Mouse (Mus musculus) liver, postnatal 0 days (tissue): Measurements from ENCODE around the gene Sipa1l1. TPM values are rescaled to one million over a fixed set of nuclear protein-coding genes. Genes with fewer than 3 reads are reported as not detected.

Experiments used
- ATAC-seq: fragments of 200-750 bp; cut with Nextera tagmentation; 2 replicates; pipeline ENCODE4 v1.8.0; 2017; ENCODE audit warnings: mild to moderate bottlenecking, moderate library complexity
- DNase-seq: peaks from one replicate; pipeline ENCODE4 v3.0.0-alpha.2; 2016
- H3K27ac ChIP-seq: fragments of 300-500 bp; sonication (generic); 2 replicates; pipeline ENCODE4 v1.5.1; 2014; ENCODE audit warnings: antibody characterized with exemption, moderate library complexity, mild to moderate bottlenecking, low read depth
- H3K27me3 ChIP-seq: fragments of 300-500 bp; sonication (generic); 2 replicates; pipeline ENCODE4 v1.6.1; 2014; ENCODE audit warnings: low read length, control low read depth, mixed read lengths; ENCODE audit not compliant: insufficient read depth
- H3K36me3 ChIP-seq: fragments of 300-500 bp; sonication (generic); replicated peaks from 2 replicates; pipeline ENCODE4 v1.6.1; 2014; ENCODE audit warnings: mild to moderate bottlenecking, control low read depth, low read length, moderate library complexity, mixed read lengths; ENCODE audit not compliant: insufficient read depth
- H3K4me1 ChIP-seq: fragments of 300-500 bp; sonication (generic); 2 replicates; pipeline ENCODE4 v1.6.1; 2014; ENCODE audit warnings: antibody characterized with exemption, mild to moderate bottlenecking, control low read depth; ENCODE audit not compliant: insufficient read depth
- H3K4me2 ChIP-seq: fragments of 300-500 bp; sonication (generic); 2 replicates; pipeline ENCODE4 v1.6.1; 2014; ENCODE audit warnings: low read depth, mild to moderate bottlenecking, low read length, moderate library complexity, mixed read lengths
- H3K4me3 ChIP-seq: fragments of 300-500 bp; sonication (generic); 2 replicates; pipeline ENCODE4 v1.5.1; 2014; ENCODE audit warnings: low read depth, low read length
- H3K9ac ChIP-seq: fragments of 300-500 bp; sonication (generic); replicated peaks from 2 replicates; pipeline ENCODE4 v1.6.1; 2014; ENCODE audit warnings: mild to moderate bottlenecking, moderate library complexity
- H3K9me3 ChIP-seq: fragments of 300-500 bp; sonication (generic); 2 replicates; pipeline ENCODE4 v1.6.1; 2016; ENCODE audit warnings: mild to moderate bottlenecking, control low read depth, low read length, mixed read lengths
- CTCF ChIP-seq: sonication (generic); IDR thresholded peaks from 2 replicates; pipeline ENCODE4 v1.5.1; 2016; ENCODE audit warnings: antibody characterized with exemption, low read depth
- EP300 ChIP-seq: IDR thresholded peaks from 2 replicates; pipeline ENCODE4 v1.6.1; 2016; ENCODE audit warnings: antibody characterized with exemption, low read depth, mild to moderate bottlenecking
- WGBS: fragments of 180-500 bp; shearing (Covaris S2); extraction: QIAGEN DNeasy Blood & Tissue Kit; methylation state at CpG from one replicate; pipeline ENCODE4 v1.1.7; 2014; ENCODE audit not compliant: insufficient replicate concordance; 5-methylcytosine and 5-hydroxymethylcytosine counted together
- polyA plus RNA-seq: library from polyadenylated mRNA; unstranded; fragments of >200 nt; fragmentation: Nextera tagmentation; extraction: Ambion mirVana; gene quantifications from 2 replicates; pipeline ENCODE4 v1.2.1, GENCODE M21; 2015

Sipa1l1 gene
- polyA plus RNA-seq, 1 experiment from 2014 or later = 3.2 TPM

DNA sequence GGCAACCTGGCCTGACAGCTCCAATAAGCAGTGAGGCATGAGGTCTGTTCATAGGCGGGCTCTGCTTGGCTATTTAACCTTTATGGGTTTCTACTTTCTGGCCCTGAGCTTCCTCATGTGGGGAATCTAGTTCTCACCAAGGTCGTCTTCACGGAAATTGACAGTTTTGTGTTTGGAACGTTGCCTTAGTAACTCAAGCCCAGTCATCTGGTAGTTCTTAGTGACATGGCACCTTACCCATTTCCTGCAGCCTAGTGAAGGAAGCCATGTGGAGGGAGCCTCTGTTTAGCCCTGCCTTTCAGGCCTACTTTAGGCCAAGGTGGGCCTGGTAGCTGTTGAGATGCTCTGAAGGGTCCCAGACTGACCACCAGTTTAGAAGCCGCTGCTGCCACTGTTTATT, 164.9 kb downstream of the Sipa1l1 start:
- DNase-seq = no peak
- Histone ChIP-seq H3K4me1 (0 out of 2 replicates have a peak, but pooled peaks cover 2% of the 10 kb centered on the region), H3K9me3 (no peaks in the 10 kb centered on the region), H3K36me3 (no peaks in the 10 kb centered on the region), H3K27ac (peak overlapping the region; percentile 64; the same call in 1 of the 2 replicates), H3K27me3 (no peaks in the 10 kb centered on the region), H3K9ac (no peak overlapping the region), H3K4me3 (no peak overlapping the region), H3K4me2 (no peak overlapping the region)
- no peak for TF ChIP-seq EP300
- TF ChIP-seq CTCF = no peak
- no peak for ATAC-seq
- WGBS = 69% methylated on average over 5 of the region's 5 CpGs

DNA sequence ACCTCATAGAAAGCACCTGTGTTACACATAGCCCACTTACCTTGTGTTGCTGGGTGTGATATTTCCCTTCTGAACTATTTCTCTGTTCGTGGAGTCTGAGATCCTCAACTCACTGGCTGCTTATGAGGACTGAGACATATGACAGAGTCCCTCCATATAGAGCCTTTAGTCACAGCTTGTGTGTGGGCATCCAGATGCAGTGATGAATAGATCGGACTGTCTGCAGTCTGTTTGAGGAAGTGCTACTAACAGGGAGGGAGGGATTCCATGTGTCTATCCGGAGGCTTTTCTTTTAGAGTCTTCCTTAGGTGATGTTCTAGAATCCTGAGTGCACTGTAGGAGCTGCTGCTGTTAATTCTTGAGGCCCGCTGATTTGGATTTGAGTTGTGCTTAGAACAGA, 165.4 kb downstream of the Sipa1l1 start:
- TF ChIP-seq EP300 = no peak
- TF ChIP-seq CTCF = no peak
- DNase-seq = no peak
- Histone ChIP-seq H3K4me1 (0 out of 2 replicates have a peak, but pooled peaks cover 2% of the 10 kb centered on the region), H3K4me3 (no peak overlapping the region), H3K27me3 (no peaks in the 10 kb centered on the region), H3K9me3 (no peaks in the 10 kb centered on the region), H3K36me3 (no peaks in the 10 kb centered on the region), H3K4me2 (no peak overlapping the region), H3K9ac (no peak overlapping the region), H3K27ac (no peak overlapping the region)
- 65% methylated on average over 4 of the region's 4 CpGs for WGBS
- ATAC-seq = no peak

DNA sequence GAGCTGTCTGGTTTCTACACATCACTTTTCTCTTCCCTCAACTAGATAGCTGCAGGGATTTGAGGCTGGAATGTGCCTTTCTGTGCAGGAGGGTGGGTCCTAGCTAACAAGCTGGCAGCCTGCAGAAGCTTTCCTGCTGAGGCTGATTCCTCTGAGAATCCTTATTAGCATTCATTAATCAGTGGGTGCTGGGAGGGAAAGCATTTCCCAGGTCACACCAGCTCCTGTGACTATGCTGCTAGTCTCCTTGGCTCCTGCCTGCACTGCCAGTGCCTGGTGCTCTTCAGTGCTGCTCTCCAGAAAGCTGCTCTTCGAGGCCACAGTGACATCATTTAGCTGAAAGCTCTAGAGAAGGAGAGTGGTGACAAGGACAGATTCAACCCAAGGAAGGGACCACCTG, 166.0 kb downstream of the Sipa1l1 start:
- no peak overlapping the region for H3K4me2 ChIP-seq
- no peaks in the 10 kb centered on the region for H3K9me3 ChIP-seq
- no peak for ATAC-seq
- no peak overlapping the region for H3K4me3 ChIP-seq
- 0 out of 2 replicates have a peak, but pooled peaks cover 2% of the 10 kb centered on the region for H3K4me1 ChIP-seq
- WGBS = 26% methylated on average over 1 of the region's 1 CpGs
- DNase-seq = no peak
- H3K36me3 ChIP-seq = no peaks in the 10 kb centered on the region
- TF ChIP-seq EP300 (no peak), CTCF (no peak)
- H3K27ac ChIP-seq = no peak overlapping the region
- no peaks in the 10 kb centered on the region for H3K27me3 ChIP-seq
- no peak overlapping the region for H3K9ac ChIP-seq

DNA sequence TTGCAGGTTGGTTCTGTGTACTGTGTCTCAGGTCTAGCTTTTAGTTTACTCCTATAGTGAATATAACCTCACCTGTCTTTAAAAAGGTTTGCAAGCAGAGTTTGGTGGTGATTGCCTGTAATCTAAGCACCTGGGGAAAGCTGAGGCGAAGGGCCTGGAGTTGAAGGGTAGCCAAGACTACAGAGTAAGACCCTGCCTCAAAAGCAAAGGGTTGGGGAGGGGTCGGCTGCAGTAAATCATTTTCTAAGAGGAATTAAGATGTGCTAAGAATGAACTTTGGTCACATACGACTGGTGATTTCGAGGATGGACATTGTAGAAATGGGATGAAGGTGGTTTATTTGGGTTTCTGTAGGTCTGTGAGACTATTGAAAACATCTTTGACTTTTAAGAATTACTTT, 169.4 kb downstream of the Sipa1l1 start:
- TF ChIP-seq EP300 = no peak
- no peak for TF ChIP-seq CTCF
- no peak for ATAC-seq

DNA sequence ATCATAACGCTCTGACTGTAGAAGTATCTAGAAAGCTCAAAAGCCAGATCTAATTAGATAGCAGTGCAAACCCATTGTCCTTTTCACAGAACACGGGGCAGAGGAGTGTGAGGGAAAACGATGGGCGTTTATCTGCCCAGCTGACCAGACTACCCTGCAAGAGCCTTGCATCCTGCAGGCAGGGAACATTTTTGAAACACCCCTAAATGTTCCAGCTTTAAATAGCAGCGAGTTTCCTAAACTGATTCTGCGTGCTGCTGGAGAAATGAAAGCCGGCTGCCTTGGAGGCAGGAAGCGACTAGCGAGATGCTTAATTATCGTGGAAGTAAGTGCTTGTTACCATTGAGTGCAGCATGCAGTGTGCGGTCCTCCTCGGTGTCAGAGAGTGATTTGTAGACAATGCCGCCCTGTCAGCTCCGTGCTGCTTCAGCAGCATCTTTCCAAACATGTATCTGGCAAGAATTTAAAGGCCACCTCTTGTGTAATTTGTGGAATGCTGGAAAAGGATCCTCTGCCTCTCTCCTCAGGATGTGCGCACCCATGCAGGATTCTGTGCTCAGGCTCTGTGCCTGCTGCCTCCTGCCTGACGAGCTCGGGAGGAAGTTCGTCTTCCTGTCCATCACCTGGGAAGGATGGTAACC, 170.2 kb downstream of the Sipa1l1 start:
- Histone ChIP-seq H3K9ac (no peak overlapping the region), H3K4me1 (no peaks in the 10 kb centered on the region), H3K9me3 (no peaks in the 10 kb centered on the region), H3K27me3 (no peaks in the 10 kb centered on the region), H3K27ac (no peak overlapping the region), H3K4me3 (no peak overlapping the region), H3K4me2 (no peak overlapping the region), H3K36me3 (0 out of 2 replicates have a peak, but pooled peaks cover 2% of the 10 kb centered on the region)
- WGBS = 38% methylated on average over 18 of the region's 18 CpGs
- ATAC-seq (no peak), DNase-seq (no peak)
- TF ChIP-seq EP300 (no peak), CTCF (no peak)

More for the DNA sequence above, 169.4 kb downstream of the Sipa1l1 start:
- Histone ChIP-seq H3K27me3 (no peaks in the 10 kb centered on the region), H3K27ac (no peak overlapping the region), H3K9ac (no peak overlapping the region), H3K4me1 (no peaks in the 10 kb centered on the region), H3K36me3 (0 out of 2 replicates have a peak, but pooled peaks cover 2% of the 10 kb centered on the region), H3K4me3 (no peak overlapping the region), H3K9me3 (no peaks in the 10 kb centered on the region), H3K4me2 (no peak overlapping the region)
- WGBS = 74% methylated on average over 4 of the region's 4 CpGs
- DNase-seq = no peak

DNA sequence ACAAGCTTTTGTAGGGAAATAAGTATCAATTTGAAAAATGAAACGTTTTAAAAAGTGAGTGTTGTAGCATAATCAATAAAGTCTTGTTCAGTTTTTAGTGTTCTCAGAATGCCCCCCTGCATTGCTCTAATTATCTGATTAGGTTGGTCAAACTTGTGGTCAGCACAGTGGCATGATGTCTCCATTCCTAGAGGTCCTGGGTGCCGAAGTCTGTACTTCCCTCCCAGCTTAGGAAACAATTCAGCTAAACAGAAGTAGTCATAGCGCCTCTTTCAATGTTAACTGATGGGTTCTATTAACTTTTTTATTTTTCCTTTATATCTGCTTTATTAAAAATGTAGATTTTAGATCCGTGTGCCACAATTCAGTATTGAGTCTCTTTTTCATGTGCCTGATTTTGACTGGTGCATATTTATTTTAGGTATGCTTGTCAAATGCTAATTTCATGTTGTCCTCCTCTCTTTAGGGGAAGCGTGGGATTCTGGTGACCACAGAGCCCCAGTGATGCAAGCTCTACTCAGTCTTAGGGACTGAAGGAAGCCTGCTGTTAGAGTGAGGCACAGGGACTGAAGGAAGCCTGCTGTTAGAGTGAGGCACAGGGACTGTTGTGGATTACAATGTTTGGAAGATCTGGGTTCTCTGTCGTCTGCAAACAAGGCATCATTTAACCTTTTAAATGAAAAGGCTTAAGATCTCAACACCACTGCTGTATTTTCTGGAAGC, 171.2 kb downstream of the Sipa1l1 start:
- Histone ChIP-seq H3K27me3 (no peaks in the 10 kb centered on the region), H3K27ac (no peak overlapping the region), H3K4me3 (no peak overlapping the region), H3K9ac (no peak overlapping the region), H3K4me2 (no peak overlapping the region), H3K4me1 (no peaks in the 10 kb centered on the region), H3K36me3 (0 out of 2 replicates have a peak, but pooled peaks cover 2% of the 10 kb centered on the region), H3K9me3 (no peaks in the 10 kb centered on the region)
- TF ChIP-seq CTCF (no peak), EP300 (no peak)
- ATAC-seq (no peak), DNase-seq (no peak)
- WGBS = 63% methylated on average over 6 of the region's 6 CpGs
